Mouse (Mus musculus) neutrophil, adult 5-6 weeks (primary cell): ENCODE results near the gene Smox. TPM values are rescaled to one million over a fixed set of nuclear protein-coding genes. Genes with fewer than 3 reads are reported as not detected.

Experiments used
- ATAC-seq: fragments of 151-379, 151-347 bp; 2 replicates; pipeline ENCODE4 v1.8.0; 2017; ENCODE audit warnings: mild to moderate bottlenecking, moderate TSS enrichment; ENCODE audit not compliant: insufficient number of reproducible peaks, poor library complexity, low FRiP score, severe bottlenecking; ENCODE audit errors: extremely low read depth
- total RNA-seq: library from RNA; stranded (forward); fragments of 200-1000 nt; gene quantifications from 2 replicates; pipeline ENCODE4 v1.2.3, GENCODE M21; 2017

Gene Smox
- total RNA-seq, 1 experiment from 2014 or later, result 63.3 TPM

GRCm38 (mm10) chr2:131481733-131482132, 9.6 kb upstream of the Smox start:
- no peak for ATAC-seq

GRCm38 (mm10) chr2:131482478-131482877, 8.8 kb upstream of the Smox start:
- no peak for ATAC-seq

GRCm38 (mm10) chr2:131483562-131483961, 7.7 kb upstream of the Smox start:
- no peak for ATAC-seq

- no peak for ATAC-seq
Measured at GRCm38 (mm10) chr2:131484182-131484581, 7.1 kb upstream of the Smox start.

GRCm38 (mm10) chr2:131485126-131485525, 6.2 kb upstream of the Smox start:
- no peak for ATAC-seq

GRCm38 (mm10) chr2:131486046-131486445, 5.2 kb upstream of the Smox start:
- no peak for ATAC-seq

GRCm38 (mm10) chr2:131487337-131487736, 4.0 kb upstream of the Smox start:
- ATAC-seq, result no peak

- ATAC-seq, result no peak
Measured at GRCm38 (mm10) chr2:131488261-131488660, 3.0 kb upstream of the Smox start.

- no peak for ATAC-seq
Measured at GRCm38 (mm10) chr2:131488870-131489269, 2.4 kb upstream of the Smox start.

GRCm38 (mm10) chr2:131489591-131489990, 1.7 kb upstream of the Smox start:
- no peak for ATAC-seq

- peak; percentile 75 for ATAC-seq
Measured at GRCm38 (mm10) chr2:131491707-131492595, 655 bp downstream of the Smox start.

- ATAC-seq, result no peak
Measured at GRCm38 (mm10) chr2:131492596-131493139, 1.4 kb downstream of the Smox start.

GRCm38 (mm10) chr2:131493446-131493845, 2.1 kb downstream of the Smox start:
- ATAC-seq, result no peak

- no peak for ATAC-seq
Measured at GRCm38 (mm10) chr2:131495256-131495655, 4.0 kb downstream of the Smox start.

- ATAC-seq, result no peak
Measured at GRCm38 (mm10) chr2:131496125-131496820, 5.0 kb downstream of the Smox start.

- no peak for ATAC-seq
Measured at GRCm38 (mm10) chr2:131497224-131497856, 6.0 kb downstream of the Smox start.

GRCm38 (mm10) chr2:131498219-131498618, 6.9 kb downstream of the Smox start:
- no peak for ATAC-seq

GRCm38 (mm10) chr2:131499290-131499845, 8.1 kb downstream of the Smox start:
- ATAC-seq, result no peak

GRCm38 (mm10) chr2:131501886-131502285, 10.6 kb downstream of the Smox start:
- ATAC-seq, result no peak
